Mouse (Mus musculus) limb, embryonic 15.5 days (tissue): Measurements from ENCODE around the gene Gm3285. TPM values are rescaled to one million over a fixed set of nuclear protein-coding genes. Genes with fewer than 3 reads are reported as not detected.

Experiments
- ATAC-seq: fragments of 200-750 bp; cut with Nextera tagmentation; 2 replicates; pipeline ENCODE4 v1.8.0; 2017; ENCODE audit warnings: low read depth, moderate TSS enrichment; ENCODE audit not compliant: insufficient number of reproducible peaks, low FRiP score, low TSS enrichment
- H3K27ac ChIP-seq: fragments of 300-500 bp; sonication (generic); 2 replicates; pipeline ENCODE4 v1.5.1; 2015; ENCODE audit warnings: moderate library complexity, mild to moderate bottlenecking, inconsistent platforms
- H3K27me3 ChIP-seq: fragments of 300-500 bp; sonication (generic); 2 replicates; pipeline ENCODE4 v1.6.1; 2015; ENCODE audit warnings: inconsistent platforms
- H3K36me3 ChIP-seq: fragments of 300-500 bp; sonication (generic); 2 replicates; pipeline ENCODE4 v1.6.1; 2015; ENCODE audit warnings: inconsistent platforms
- H3K4me1 ChIP-seq: fragments of 300-500 bp; sonication (generic); 2 replicates; pipeline ENCODE4 v1.6.1; 2015; ENCODE audit warnings: inconsistent platforms
- H3K4me2 ChIP-seq: fragments of 300-500 bp; sonication (generic); 2 replicates; pipeline ENCODE4 v1.6.1; 2015; ENCODE audit warnings: mild to moderate bottlenecking, inconsistent platforms
- H3K4me3 ChIP-seq: fragments of 300-500 bp; sonication (generic); 2 replicates; pipeline ENCODE4 v1.5.1; 2015; ENCODE audit warnings: mild to moderate bottlenecking, inconsistent platforms
- H3K9ac ChIP-seq: fragments of 300-500 bp; sonication (generic); 2 replicates; pipeline ENCODE4 v1.6.1; 2015; ENCODE audit warnings: inconsistent platforms
- H3K9me3 ChIP-seq: fragments of 300-500 bp; sonication (generic); 2 replicates; pipeline ENCODE4 v1.6.1; 2016; ENCODE audit warnings: inconsistent platforms
- WGBS: fragments of 180-500 bp; shearing (Covaris S2); methylation state at CpG from one replicate; pipeline ENCODE4 v1.1.7; 2015; 5-methylcytosine and 5-hydroxymethylcytosine counted together
- polyA plus RNA-seq: library from polyadenylated mRNA; unstranded; fragments of >200 nt; fragmentation: Nextera tagmentation; extraction: Ambion mirVana; gene quantifications from 2 replicates; pipeline ENCODE4 v1.2.1, GENCODE M21; 2015

Gene Gm3285
- polyA plus RNA-seq: not detected in 2 replicates

DNA sequence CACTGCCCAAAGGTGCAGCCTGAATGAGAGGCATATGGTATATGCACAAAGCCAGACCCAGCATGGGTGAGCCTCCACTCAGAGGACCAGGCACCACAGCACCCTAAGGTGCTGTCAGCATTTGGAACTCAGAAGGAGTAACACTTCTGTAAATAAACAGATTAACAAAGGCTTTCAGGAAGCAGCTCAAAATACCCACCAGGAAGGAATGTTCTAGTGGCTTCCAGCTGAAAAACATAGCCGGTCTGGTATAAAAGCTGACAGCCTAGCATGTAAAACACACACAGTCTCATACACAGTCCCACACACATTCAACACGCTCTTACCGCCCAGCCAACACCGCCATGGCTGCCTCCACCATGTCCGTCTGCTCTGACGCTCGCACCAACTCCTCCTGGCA lies at the start of gene Gm3285:
TSS of gene Gm3285 (plus strand) at position 301 of the 400 bp plus-strand sequence.
- Histone ChIP-seq H3K27ac (no peak within 1 kb of the TSS), H3K4me3 (no peak within 1 kb of the TSS), H3K4me1 (0 out of 2 replicates have a peak, but pooled peaks cover 9% of the 10 kb centered on the region), H3K9ac (no peak within 1 kb of the TSS), H3K27me3 (no peaks in the 10 kb centered on the region), H3K4me2 (no peak within 1 kb of the TSS), H3K36me3 (no peaks in the 10 kb centered on the region), H3K9me3 (no peaks in the 10 kb centered on the region)
- ATAC-seq: no peak
- 58% methylated on average over 7 of the region's 7 CpGs for WGBS

DNA sequence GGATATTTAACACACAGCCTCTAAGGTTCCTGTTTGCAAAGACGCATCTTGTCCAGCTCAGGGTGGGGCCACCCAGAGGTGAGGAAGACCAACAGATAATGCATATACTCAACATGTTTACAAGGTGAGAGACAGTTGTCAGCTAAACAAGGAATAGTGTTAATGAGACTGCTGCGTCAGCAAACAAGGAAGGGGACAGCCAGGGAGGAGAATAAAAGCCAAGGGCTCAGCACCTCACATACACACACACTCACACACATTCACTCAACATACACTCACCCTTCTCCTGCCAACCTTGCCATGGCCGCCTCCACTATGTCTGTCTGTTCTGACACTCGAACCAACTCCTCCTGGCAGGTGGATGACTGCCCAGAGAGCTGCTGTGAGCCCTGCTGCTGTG lies 47.4 kb upstream of the Gm3285 start, which contains the start of gene Gm2696:
TSS of gene Gm2696 (plus strand) at position 301 of the 400 bp plus-strand sequence.
- ATAC-seq: no peak
- Histone ChIP-seq H3K4me3 (no peak within 1 kb of the TSS), H3K27me3 (no peaks in the 10 kb centered on the region), H3K9ac (no peak within 1 kb of the TSS), H3K9me3 (no peaks in the 10 kb centered on the region), H3K36me3 (no peaks in the 10 kb centered on the region), H3K4me2 (no peak within 1 kb of the TSS), H3K4me1 (no peaks in the 10 kb centered on the region), H3K27ac (no peak within 1 kb of the TSS)
- WGBS: 46% methylated on average over 4 of the region's 4 CpGs

DNA sequence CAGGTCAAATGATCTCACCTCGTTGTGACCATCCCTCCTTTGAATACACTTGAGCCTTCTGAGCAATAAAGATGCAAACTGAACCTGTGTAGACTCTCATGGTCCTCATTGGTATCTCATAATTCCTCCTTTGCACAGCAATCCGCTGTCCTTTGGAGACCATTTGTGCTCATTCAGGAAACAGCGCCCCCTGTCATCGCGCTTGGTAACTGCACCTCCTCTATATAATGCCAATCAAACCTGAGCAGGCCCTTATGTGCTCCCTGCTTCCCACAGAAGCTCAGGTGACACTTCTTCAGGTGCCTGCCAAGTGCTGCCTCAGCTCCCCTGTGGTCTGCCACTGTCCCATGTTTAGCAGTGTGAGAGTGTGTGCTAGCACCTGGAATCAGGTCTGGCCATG lies 46.3 kb upstream of the Gm3285 start:
- Histone ChIP-seq H3K27me3 (no peaks in the 10 kb centered on the region), H3K9me3 (no peaks in the 10 kb centered on the region), H3K9ac (no peak overlapping the region), H3K27ac (no peak overlapping the region), H3K4me1 (no peaks in the 10 kb centered on the region), H3K4me2 (no peak overlapping the region), H3K36me3 (no peaks in the 10 kb centered on the region), H3K4me3 (no peak overlapping the region)
- WGBS: 20% methylated on average over 5 of the region's 5 CpGs
- no peak for ATAC-seq

DNA sequence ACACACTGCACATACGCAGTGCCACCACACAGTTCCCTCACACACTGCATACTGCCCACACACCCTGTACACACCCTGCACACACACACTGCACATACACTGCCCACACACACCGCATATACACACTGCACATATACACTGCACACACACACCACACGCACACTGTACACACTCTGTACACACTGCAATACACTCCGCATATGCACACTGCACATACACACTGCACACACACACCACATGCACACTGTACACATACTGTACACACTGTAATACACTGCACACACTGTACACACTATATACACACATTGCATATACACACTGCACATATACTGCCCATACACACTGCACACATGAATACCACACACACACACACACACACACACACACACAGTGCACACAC lies 43.3 kb upstream of the Gm3285 start:
- peak; percentile 54; the same call in 1 of the 2 replicates for ATAC-seq
- H3K4me2 ChIP-seq: no peak overlapping the region

DNA sequence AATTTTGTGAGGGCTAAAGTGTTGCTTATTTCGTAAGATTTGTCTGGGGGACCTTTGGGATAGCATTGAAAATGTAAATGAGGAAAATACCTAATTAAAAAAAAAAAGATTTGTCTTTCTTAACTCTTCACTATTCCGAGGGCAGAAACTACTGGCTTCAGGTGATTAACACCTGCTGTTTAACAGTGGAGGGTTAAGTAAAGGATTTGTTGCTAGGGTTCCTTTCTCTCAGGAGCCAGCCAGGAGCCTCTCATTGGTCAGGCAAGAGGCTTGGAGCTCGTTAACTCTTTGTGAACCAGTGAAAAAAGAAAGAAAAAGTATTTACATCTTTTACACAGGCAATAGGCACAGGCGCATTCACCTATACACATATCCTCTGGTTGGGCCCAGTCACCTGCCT lies 42.6 kb upstream of the Gm3285 start:
- Histone ChIP-seq H3K27ac (no peak overlapping the region), H3K9ac (no peak overlapping the region), H3K9me3 (no peaks in the 10 kb centered on the region), H3K4me1 (no peaks in the 10 kb centered on the region), H3K36me3 (no peaks in the 10 kb centered on the region), H3K4me3 (no peak overlapping the region), H3K4me2 (no peak overlapping the region), H3K27me3 (no peaks in the 10 kb centered on the region)
- WGBS: 31% methylated on average over 4 of the region's 4 CpGs
- ATAC-seq: no peak

More for the DNA sequence above, 43.3 kb upstream of the Gm3285 start:
- H3K9ac ChIP-seq: no peak overlapping the region
- H3K27ac ChIP-seq: no peak overlapping the region
- H3K4me3 ChIP-seq: no peak overlapping the region
- no peaks in the 10 kb centered on the region for H3K27me3 ChIP-seq
- WGBS: 92% methylated on average over 4 of the region's 4 CpGs
- H3K9me3 ChIP-seq: no peaks in the 10 kb centered on the region
- H3K4me1 ChIP-seq: no peaks in the 10 kb centered on the region
- no peaks in the 10 kb centered on the region for H3K36me3 ChIP-seq

DNA sequence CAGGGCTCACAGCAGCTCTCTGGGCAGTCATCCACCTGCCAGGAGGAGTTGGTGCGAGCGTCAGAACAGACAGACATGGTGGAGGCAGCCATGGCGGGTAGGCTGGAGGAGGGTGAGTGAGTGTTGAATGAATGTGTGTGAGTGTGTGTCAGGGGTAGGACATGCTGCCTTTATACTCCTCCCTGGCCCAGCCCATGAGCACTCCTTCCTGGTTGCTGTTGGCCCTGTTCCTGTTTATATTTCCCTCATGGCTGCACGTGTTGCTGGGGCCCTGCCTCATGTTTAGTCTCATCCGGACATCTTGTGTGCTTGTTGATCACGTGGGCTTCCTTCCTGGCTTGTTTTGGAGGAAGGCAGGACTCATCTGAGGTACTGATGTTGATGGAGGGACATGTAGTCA lies 34.8 kb upstream of the Gm3285 start, which contains the start of gene Krtap10-4:
TSS of gene Krtap10-4 (minus strand) at position 145 of the 400 bp plus-strand sequence.
- no peaks in the 10 kb centered on the region for H3K27me3 ChIP-seq
- H3K27ac ChIP-seq: no peak within 1 kb of the TSS
- no peaks in the 10 kb centered on the region for H3K9me3 ChIP-seq
- H3K4me1 ChIP-seq: no peaks in the 10 kb centered on the region
- ATAC-seq: no peak
- H3K36me3 ChIP-seq: no peaks in the 10 kb centered on the region
- WGBS: 69% methylated on average over 6 of the region's 6 CpGs
- no peak within 1 kb of the TSS for H3K4me2 ChIP-seq
- no peak within 1 kb of the TSS for H3K9ac ChIP-seq
- no peak within 1 kb of the TSS for H3K4me3 ChIP-seq

DNA sequence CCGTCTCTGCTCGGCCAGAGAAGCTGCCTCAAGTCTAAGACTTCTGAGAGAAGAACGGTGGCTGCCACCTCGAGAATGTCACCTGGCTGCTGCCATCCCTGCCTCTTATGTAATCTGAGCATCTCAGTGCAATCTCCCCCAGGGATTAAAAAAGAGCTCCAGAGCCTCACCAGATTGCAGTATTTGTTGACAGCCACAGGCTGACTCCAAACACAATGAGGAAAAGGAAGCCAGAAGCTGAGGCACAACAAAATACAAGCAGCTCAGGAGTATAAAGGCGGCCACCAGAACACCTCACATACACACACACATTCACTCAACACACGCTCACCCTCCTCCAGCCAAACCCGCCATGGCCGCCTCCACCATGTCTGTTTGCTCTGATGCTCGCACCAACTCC lies 26.1 kb upstream of the Gm3285 start, which contains the start of gene Krtap10-10:
TSS of gene Krtap10-10 (plus strand) at position 301 of the 400 bp plus-strand sequence.
- no peaks in the 10 kb centered on the region for H3K4me1 ChIP-seq
- no peak within 1 kb of the TSS for H3K27ac ChIP-seq
- WGBS: 68% methylated on average over 9 of the region's 9 CpGs
- no peak within 1 kb of the TSS for H3K9ac ChIP-seq
- no peaks in the 10 kb centered on the region for H3K36me3 ChIP-seq
- no peaks in the 10 kb centered on the region for H3K27me3 ChIP-seq
- H3K4me3 ChIP-seq: no peak within 1 kb of the TSS
- no peak for ATAC-seq
- H3K9me3 ChIP-seq: no peaks in the 10 kb centered on the region
- no peak within 1 kb of the TSS for H3K4me2 ChIP-seq

DNA sequence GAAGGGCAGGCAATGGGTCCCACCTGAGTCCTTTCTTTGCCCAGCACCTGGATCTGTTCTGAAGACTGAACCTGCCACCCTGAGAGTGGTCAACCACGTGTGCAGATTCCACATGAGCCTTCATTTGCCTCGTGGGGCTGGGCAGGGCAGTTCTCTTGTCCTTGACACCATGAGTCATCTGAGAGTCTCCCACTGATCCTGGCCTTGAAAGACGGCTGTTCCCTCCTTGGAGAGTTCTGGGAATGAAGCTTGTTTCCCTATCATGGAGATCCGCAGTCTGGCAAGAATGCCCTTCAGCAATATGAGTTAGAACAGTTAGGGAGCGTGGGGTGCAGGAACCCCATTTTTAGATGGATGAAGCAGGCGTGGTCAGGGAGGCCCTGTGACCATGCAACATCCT lies 22.8 kb upstream of the Gm3285 start:
- no peak for ATAC-seq
- H3K9me3 ChIP-seq: no peaks in the 10 kb centered on the region
- H3K27me3 ChIP-seq: no peaks in the 10 kb centered on the region
- no peak overlapping the region for H3K4me2 ChIP-seq
- H3K4me1 ChIP-seq: no peaks in the 10 kb centered on the region
- H3K27ac ChIP-seq: no peak overlapping the region
- H3K9ac ChIP-seq: no peak overlapping the region
- H3K36me3 ChIP-seq: no peaks in the 10 kb centered on the region
- 69% methylated on average over 6 of the region's 6 CpGs for WGBS
- no peak overlapping the region for H3K4me3 ChIP-seq

DNA sequence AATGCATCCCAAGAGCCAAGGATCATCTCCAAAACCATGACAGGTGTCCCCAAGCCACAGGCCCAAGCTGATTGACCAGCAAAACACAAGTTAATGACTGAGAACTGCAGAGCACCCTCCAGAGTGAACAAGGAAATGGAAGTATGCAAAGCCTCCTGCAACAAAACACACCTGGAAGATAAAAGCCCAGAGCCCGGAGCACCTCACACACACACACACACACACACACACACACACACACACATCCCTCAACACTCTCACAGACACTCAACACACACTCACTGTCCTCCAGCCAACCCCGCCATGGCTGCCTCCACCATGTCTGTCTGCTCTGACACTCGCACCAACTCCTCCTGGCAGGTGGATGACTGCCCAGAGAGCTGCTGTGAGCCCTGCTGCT lies 15.3 kb upstream of the Gm3285 start, which contains the start of gene Gm36176:
TSS of gene Gm36176 (plus strand) at position 301 of the 400 bp plus-strand sequence.
- H3K36me3 ChIP-seq: no peaks in the 10 kb centered on the region
- H3K9me3 ChIP-seq: no peaks in the 10 kb centered on the region
- H3K27ac ChIP-seq: no peak within 1 kb of the TSS
- H3K9ac ChIP-seq: no peak within 1 kb of the TSS
- no peak for ATAC-seq
- no peaks in the 10 kb centered on the region for H3K27me3 ChIP-seq
- no peak within 1 kb of the TSS for H3K4me3 ChIP-seq
- no peaks in the 10 kb centered on the region for H3K4me1 ChIP-seq
- WGBS: 81% methylated on average over 2 of the region's 3 CpGs
- H3K4me2 ChIP-seq: no peak within 1 kb of the TSS

DNA sequence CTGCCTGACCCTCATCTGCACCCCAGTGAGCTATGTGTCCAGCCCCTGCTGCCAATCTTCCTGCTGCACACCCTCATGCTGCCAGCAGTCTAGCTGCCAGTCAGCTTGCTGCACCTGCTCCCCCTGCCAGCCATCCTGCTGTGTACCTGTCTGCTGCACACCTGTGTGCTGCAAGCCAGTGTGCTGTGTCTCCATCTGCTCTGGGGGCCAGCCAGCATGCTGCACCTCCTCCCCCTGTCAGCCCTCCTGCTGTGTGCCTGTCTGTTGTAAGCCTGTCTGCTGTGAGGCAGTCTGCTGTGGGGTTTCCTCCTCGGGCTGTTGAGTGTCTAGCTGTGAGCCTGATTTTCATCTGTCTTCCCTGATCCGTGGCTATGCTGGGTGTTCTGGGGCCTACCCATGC lies 14.8 kb upstream of the Gm3285 start:
- whole genome bisulfite sequencing: 21% methylated on average over 2 of the region's 2 CpGs
- H3K9me3 ChIP-seq: no peaks in the 10 kb centered on the region
- no peak overlapping the region for H3K27ac ChIP-seq
- H3K27me3 ChIP-seq: no peaks in the 10 kb centered on the region
- no peaks in the 10 kb centered on the region for H3K4me1 ChIP-seq
- H3K4me3 ChIP-seq: no peak overlapping the region
- ATAC-seq: no peak
- H3K4me2 ChIP-seq: no peak overlapping the region
- no peaks in the 10 kb centered on the region for H3K36me3 ChIP-seq
- H3K9ac ChIP-seq: no peak overlapping the region

DNA sequence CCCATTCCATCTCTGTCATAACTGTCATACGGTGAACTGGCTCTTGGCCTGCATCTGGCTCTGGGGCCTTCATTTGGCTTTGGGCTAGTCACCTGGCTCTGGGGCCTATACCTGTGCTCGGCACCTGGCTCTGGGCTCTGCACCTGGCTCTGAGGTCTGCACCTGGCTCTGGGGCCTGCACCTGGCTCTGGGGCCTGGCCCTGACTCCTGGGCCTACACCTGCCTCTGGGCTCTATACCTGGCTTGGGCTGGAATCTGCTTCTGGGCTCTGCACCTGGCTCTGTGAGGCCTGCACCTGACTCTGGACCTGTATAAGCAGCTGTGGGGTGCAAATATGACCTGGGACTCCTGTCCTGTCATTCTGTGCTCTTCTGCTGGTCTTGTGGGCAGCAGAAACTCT lies 14.2 kb upstream of the Gm3285 start:
- no peak overlapping the region for H3K4me2 ChIP-seq
- H3K27me3 ChIP-seq: no peaks in the 10 kb centered on the region
- no peak overlapping the region for H3K27ac ChIP-seq
- H3K9me3 ChIP-seq: no peaks in the 10 kb centered on the region
- WGBS: 82% methylated on average over 2 of the region's 2 CpGs
- H3K9ac ChIP-seq: no peak overlapping the region
- H3K4me3 ChIP-seq: no peak overlapping the region
- no peak for ATAC-seq
- H3K4me1 ChIP-seq: no peaks in the 10 kb centered on the region
- H3K36me3 ChIP-seq: no peaks in the 10 kb centered on the region

DNA sequence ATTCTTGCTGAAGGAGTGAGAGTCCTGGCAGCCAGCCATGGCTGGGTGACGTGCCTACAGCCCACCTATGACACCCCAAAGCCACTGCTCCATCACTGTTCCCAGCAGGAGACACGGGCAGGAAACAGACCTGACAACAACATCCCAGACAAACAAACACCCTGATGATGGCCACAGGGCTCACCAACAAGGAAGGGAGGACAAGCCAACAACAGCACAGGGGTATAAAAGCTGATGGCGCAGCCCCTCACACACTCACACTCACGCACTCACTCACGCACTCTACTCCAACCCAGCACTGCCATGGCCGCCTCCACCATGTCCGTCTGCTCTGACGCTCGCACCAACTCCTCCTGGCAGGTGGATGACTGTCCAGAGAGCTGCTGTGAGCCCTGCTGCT lies 9.2 kb upstream of the Gm3285 start, which contains the start of gene Gm10318:
TSS of gene Gm10318 (plus strand) at position 301 of the 400 bp plus-strand sequence.
- no peak for ATAC-seq
- WGBS: 64% methylated on average over 9 of the region's 9 CpGs
- Histone ChIP-seq H3K4me1 (no peaks in the 10 kb centered on the region), H3K9ac (no peak within 1 kb of the TSS), H3K9me3 (no peaks in the 10 kb centered on the region), H3K27me3 (no peaks in the 10 kb centered on the region), H3K4me2 (no peak within 1 kb of the TSS), H3K36me3 (no peaks in the 10 kb centered on the region), H3K4me3 (no peak within 1 kb of the TSS), H3K27ac (no peak within 1 kb of the TSS)
